Mouse (Mus musculus): ENCODE measurements around the gene Fhdc1.

- TF ChIP-seq POLR2A (IDR thresholded peaks at IDR 0.05; ENCODE audit: extremely low read depth, insufficient read depth, low read length) (no peak), CTCF (IDR thresholded peaks at IDR 0.05; ENCODE audit: low read depth, low read length) (no peak)
Measured at GRCm38 (mm10) chr3:84516163-84516562, 35.9 kb upstream of the Fhdc1 start.

Data from liver, adult 2 months (tissue).